Mouse (Mus musculus): ENCODE measurements around the gene Llgl1. TPM values are rescaled to one million over a fixed set of nuclear protein-coding genes. Genes with fewer than 3 reads are reported as not detected.

Gene Llgl1
- polyA plus RNA-seq, 1 experiment: 17.5 TPM

DNA sequence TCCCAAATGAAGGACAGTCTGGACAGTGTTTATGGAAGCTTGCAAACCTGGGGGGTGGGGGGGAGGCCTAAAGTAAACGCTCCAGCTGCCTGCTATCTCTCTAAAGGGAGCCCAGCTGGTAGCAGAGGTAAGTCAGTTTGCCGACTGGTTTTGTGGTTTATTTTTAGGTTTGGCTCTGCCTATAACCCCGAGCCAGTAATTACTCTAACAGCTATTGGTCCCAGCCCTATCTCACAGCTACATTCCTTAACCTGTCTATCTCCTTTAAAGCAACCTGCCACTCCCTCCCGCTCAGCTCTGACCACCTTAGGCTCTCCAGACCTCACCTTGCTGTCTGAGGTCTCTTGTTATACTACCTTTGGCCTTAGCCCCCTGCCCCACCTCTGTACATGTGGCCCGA lies 19.7 kb downstream of the Llgl1 start:
- TF ChIP-seq CTCF (IDR thresholded peaks at IDR 0.05; ENCODE audit: low read depth, low read length) (no peak), POLR2A (IDR thresholded peaks at IDR 0.05; ENCODE audit: borderline replicate concordance, low read depth, low read length) (no peak)
- Histone ChIP-seq H3K27ac (ENCODE audit: insufficient read depth, low read depth, low read length) (no peak overlapping the region), H3K4me3 (ENCODE audit: insufficient read depth, low read length) (no peak overlapping the region), H3K4me1 (ENCODE audit: control insufficient read depth, insufficient read depth, low read length) (no peaks in the 10 kb centered on the region)

DNA sequence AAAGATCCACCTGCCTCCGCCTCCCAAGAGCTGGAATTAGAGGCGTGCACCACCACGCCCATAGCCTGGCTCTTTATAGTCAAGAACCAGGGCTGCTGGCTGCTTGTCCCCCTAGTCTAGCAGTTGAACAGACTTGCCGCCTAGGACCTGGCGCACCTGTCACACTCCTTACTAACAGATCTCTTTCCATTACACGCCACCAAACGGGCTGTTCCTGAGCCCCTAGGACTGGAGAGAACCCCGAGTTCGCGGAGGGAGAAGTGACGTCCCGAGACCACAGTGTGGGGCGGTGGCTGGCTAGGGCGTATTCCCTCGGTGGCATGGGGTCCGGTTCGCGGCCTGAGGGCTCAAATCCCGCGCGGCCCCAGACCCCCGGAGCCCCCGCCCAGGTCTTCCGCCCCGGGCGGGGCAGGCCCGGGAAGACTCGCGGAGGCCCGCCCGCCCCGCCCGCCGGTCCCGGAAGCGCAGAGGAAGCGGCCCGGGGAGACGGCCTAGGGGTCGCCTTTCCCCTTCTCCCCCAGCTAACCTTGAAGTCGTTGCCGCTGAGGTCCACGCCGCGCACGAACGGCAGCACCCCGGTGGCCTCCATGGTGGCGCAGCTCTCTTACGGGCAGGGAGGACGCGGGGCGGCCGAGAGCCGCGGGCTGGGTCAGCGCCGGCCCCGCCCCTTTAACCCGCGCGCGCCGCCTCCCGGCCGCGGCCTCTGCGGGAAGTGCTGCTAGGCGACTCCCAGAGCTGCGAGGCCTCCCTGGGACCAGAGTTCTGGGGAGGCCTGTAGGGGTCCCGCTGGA lies 27.3 kb downstream of the Llgl1 start, which contains the start of gene Flii:
Gene Flii (minus strand): TSS at position 663 of the 791 bp plus-strand sequence.
- Histone ChIP-seq H3K4me1 (ENCODE audit: control insufficient read depth, insufficient read depth, low read length) (peaks cover 23% of the 10 kb centered on the region), H3K4me3 (ENCODE audit: insufficient read depth, low read length) (peak within 1 kb of the TSS; percentile 98), H3K27ac (ENCODE audit: insufficient read depth, low read depth, low read length) (peak within 1 kb of the TSS; percentile 48)
- TF ChIP-seq POLR2A (IDR thresholded peaks at IDR 0.05; ENCODE audit: borderline replicate concordance, low read depth, low read length) (no peak), CTCF (IDR thresholded peaks at IDR 0.05; ENCODE audit: low read depth, low read length) (no peak)

- peak overlapping the region; percentile 98 for H3K4me3 ChIP-seq (ENCODE audit: insufficient read depth, low read length)
- TF ChIP-seq POLR2A (IDR thresholded peaks at IDR 0.05; ENCODE audit: borderline replicate concordance, low read depth, low read length) (no peak), CTCF (IDR thresholded peaks at IDR 0.05; ENCODE audit: low read depth, low read length) (no peak; the same call in 1 of the 2 replicates)
- peak overlapping the region; percentile 48 for H3K27ac ChIP-seq (ENCODE audit: insufficient read depth, low read depth, low read length)
- H3K4me1 ChIP-seq (ENCODE audit: control insufficient read depth, insufficient read depth, low read length): peaks cover 23% of the 10 kb centered on the region
Observed at GRCm38 (mm10) chr11:60727392-60728140, 28.0 kb downstream of the Llgl1 start.

GRCm38 (mm10) chr11:60728260-60728761 lies 28.8 kb downstream of the Llgl1 start, which contains the start of gene Mief2:
Gene Mief2, plus strand, starts transcription at chr11:60728398.
- no peak for TF ChIP-seq POLR2A (IDR thresholded peaks at IDR 0.05; ENCODE audit: borderline replicate concordance, low read depth, low read length)
- no peak for TF ChIP-seq CTCF (IDR thresholded peaks at IDR 0.05; ENCODE audit: low read depth, low read length)
- Histone ChIP-seq H3K4me1 (ENCODE audit: control insufficient read depth, insufficient read depth, low read length) (peaks cover 25% of the 10 kb centered on the region), H3K27ac (ENCODE audit: insufficient read depth, low read depth, low read length) (peak within 1 kb of the TSS; percentile 71), H3K4me3 (ENCODE audit: insufficient read depth, low read length) (peak within 1 kb of the TSS; percentile 99)

DNA sequence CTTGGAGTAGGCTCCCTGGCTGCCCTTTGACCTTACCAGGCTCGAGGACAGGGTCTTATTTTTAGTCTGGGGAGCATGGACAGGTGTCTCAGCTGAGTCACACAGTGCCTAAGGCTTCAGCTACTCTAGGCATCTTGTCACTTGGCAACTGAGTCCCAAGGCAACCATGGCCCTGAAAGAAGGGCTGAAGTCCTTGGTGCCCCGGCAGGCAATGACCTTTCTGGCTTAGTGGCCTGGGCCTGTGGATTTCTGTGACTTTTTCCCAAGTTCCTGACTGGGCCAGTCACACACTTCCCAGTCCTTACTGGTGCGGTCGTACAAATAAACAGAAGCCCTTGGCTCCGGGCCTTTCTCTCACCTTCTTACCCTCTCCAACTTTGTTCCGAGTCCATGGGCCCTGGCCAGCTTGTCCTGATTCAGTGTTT lies 29.7 kb downstream of the Llgl1 start:
- Histone ChIP-seq H3K27ac (ENCODE audit: insufficient read depth, low read depth, low read length) (no peak overlapping the region), H3K4me3 (ENCODE audit: insufficient read depth, low read length) (peak overlapping the region; percentile 99)

DNA sequence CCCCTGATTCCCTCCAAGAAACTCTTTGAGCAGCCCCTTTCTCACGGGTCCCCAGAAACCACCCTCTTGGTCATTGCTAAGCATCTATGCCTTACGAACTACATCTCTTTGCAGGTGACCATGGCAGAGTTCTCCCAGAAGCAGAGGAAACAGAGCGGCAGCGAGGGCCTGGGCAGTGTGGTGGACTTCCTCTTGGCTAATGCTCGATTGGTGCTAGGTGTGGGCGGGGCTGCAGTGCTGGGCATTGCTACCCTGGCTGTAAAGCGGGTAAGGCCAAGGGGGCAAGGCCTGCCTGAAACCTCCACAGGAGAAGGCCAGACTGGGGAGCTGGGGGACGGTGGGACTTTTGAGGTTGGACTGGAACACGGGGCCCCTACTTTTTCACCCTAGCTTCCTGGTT lies 30.6 kb downstream of the Llgl1 start:
- Histone ChIP-seq H3K27ac (ENCODE audit: insufficient read depth, low read depth, low read length) (no peak overlapping the region), H3K4me3 (ENCODE audit: insufficient read depth, low read length) (no peak overlapping the region), H3K4me1 (ENCODE audit: control insufficient read depth, insufficient read depth, low read length) (peaks cover 39% of the 10 kb centered on the region)
- no peak for TF ChIP-seq CTCF (IDR thresholded peaks at IDR 0.05; ENCODE audit: low read depth, low read length)
- no peak for TF ChIP-seq POLR2A (IDR thresholded peaks at IDR 0.05; ENCODE audit: borderline replicate concordance, low read depth, low read length)

More for the DNA sequence above, 29.7 kb downstream of the Llgl1 start:
- H3K4me1 ChIP-seq (ENCODE audit: control insufficient read depth, insufficient read depth, low read length): peaks cover 34% of the 10 kb centered on the region
- TF ChIP-seq CTCF (IDR thresholded peaks at IDR 0.05; ENCODE audit: low read depth, low read length) (no peak), POLR2A (IDR thresholded peaks at IDR 0.05; ENCODE audit: borderline replicate concordance, low read depth, low read length) (no peak)

DNA sequence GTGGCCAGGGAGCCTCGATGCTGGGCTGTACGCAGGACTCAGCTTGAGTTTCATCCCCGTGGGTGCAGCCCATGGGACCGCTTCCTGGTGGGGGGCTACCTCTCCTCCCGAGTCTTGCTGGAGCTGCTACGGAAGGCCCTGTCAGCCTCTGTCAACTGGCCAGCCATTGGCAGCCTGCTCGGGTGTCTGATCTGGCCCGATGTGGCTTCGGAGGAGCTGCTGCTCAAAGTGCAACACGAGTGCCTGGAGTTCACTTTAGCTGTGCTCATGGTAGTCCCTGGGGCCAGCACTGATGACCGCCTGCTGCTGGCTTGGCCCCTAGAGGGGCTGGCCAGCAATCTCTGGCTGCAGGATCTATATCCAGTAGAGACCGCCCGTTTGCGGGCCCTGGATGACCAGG lies 31.7 kb downstream of the Llgl1 start:
- no peak overlapping the region for H3K4me3 ChIP-seq (ENCODE audit: insufficient read depth, low read length)
- peaks cover 35% of the 10 kb centered on the region for H3K4me1 ChIP-seq (ENCODE audit: control insufficient read depth, insufficient read depth, low read length)
- H3K27ac ChIP-seq (ENCODE audit: insufficient read depth, low read depth, low read length): no peak overlapping the region
- TF ChIP-seq CTCF (IDR thresholded peaks at IDR 0.05; ENCODE audit: low read depth, low read length) (no peak), POLR2A (IDR thresholded peaks at IDR 0.05; ENCODE audit: borderline replicate concordance, low read depth, low read length) (no peak)

DNA sequence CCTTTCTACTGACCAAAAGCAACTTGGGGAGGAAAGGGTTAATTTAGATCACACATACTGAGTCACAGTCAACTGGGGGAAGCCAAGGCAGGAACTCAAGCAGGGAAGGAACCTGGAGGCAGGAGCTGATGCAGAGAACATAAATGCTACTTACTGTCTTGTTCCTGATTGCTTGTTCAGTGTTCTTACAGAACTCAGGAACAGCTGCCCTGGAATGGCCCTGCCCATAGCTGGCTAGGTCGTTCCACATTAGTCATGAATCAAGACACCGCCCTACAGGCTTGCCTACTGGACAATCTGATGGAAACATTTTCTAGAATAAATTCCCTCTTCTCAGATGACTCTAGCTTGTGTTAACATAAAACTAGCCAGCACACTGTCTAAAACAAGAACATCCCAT lies 34.7 kb downstream of the Llgl1 start:
- H3K4me3 ChIP-seq (ENCODE audit: insufficient read depth, low read length): no peak overlapping the region
- H3K4me1 ChIP-seq (ENCODE audit: control insufficient read depth, insufficient read depth, low read length): peaks cover 26% of the 10 kb centered on the region
- H3K27ac ChIP-seq (ENCODE audit: insufficient read depth, low read depth, low read length): 0 out of 2 replicates have a peak overlapping the region, but pooled peaks have one; percentile 38
- TF ChIP-seq CTCF (IDR thresholded peaks at IDR 0.05; ENCODE audit: low read depth, low read length): no peak
- no peak for TF ChIP-seq POLR2A (IDR thresholded peaks at IDR 0.05; ENCODE audit: borderline replicate concordance, low read depth, low read length)

DNA sequence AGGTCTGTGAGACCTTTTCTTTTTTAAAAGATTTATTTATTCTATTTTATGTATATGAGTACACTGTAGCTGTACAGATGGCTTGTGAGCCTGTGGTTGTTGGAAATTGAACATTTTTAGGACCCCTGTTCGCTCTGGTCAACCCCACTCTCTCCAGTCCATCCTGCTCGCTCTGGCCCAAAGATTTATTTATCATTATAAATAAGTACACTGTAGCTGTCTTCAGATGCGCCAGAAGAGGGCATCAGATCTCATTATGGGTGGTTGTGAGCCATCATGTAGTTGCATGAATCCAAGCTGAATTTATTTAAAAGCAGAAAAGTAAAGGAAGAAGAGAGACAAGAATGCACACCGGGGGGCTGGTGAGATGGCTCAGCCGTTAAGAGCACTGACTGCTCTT lies 35.7 kb downstream of the Llgl1 start:
- Histone ChIP-seq H3K27ac (ENCODE audit: insufficient read depth, low read depth, low read length) (no peak overlapping the region), H3K4me3 (ENCODE audit: insufficient read depth, low read length) (no peak overlapping the region), H3K4me1 (ENCODE audit: control insufficient read depth, insufficient read depth, low read length) (peaks cover 17% of the 10 kb centered on the region)
- TF ChIP-seq POLR2A (IDR thresholded peaks at IDR 0.05; ENCODE audit: borderline replicate concordance, low read depth, low read length) (no peak), CTCF (IDR thresholded peaks at IDR 0.05; ENCODE audit: low read depth, low read length) (no peak)
